In the genomic region with DNA sequence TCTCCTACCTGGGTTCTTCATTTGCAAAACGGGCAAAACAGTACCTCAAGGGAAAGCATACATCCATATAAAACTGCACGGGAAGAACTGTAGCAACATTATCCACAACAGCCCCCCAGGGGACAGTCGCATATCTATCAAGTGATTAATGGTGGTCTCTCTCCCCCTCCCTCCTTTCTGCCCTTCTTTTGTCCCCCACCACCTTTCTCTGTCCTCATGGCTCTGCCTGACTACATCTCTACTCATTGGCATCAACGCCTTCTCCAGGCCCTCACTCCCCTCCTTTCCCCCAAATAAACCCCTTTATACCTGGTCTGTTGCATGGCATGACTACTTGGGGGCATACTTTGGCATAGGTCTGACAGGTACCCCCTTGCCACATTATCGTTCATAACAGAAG, we compare ENCODE assay signal across 26 mouse cellular contexts.
"Had no signal": no experiment of that assay in that cellular context is flagged by ENCODE, and none has a peak within 500 bp of the region (broad histone marks: within the 10 kb centered on the region; RNA-seq: fewer than 3 reads in every experiment).

No protein-coding gene starts in this region.

- H3K4me1 ChIP-seq: embryonic facial prominence, embryonic 13.5 days; forebrain, embryonic 13.5 days; forebrain, embryonic 15.5 days had no signal

- H3K27me3 ChIP-seq: embryonic facial prominence, embryonic 12.5 days; embryonic facial prominence, embryonic 13.5 days; embryonic facial prominence, embryonic 15.5 days; forebrain, embryonic 12.5 days; forebrain, embryonic 13.5 days; forebrain, embryonic 15.5 days had no signal

- H3K4me3 ChIP-seq: embryonic facial prominence, embryonic 10.5 days; embryonic facial prominence, embryonic 12.5 days; embryonic facial prominence, embryonic 13.5 days; embryonic facial prominence, embryonic 15.5 days; erythroblast, embryonic 14.5 days; forebrain, embryonic 10.5 days; forebrain, embryonic 12.5 days; forebrain, embryonic 13.5 days; forebrain, embryonic 15.5 days; gastrocnemius, adult 2 months; heart, adult 2 months had no signal

- H3K9me3 ChIP-seq: embryonic facial prominence, embryonic 12.5 days; embryonic facial prominence, embryonic 13.5 days; embryonic facial prominence, embryonic 15.5 days; forebrain, embryonic 12.5 days; forebrain, embryonic 13.5 days had no signal

- H3K36me3 ChIP-seq: embryonic facial prominence, embryonic 10.5 days; embryonic facial prominence, embryonic 12.5 days; embryonic facial prominence, embryonic 13.5 days; embryonic facial prominence, embryonic 15.5 days; forebrain, embryonic 10.5 days; forebrain, embryonic 12.5 days; forebrain, embryonic 15.5 days had no signal

- DNase-seq: cerebellum, adult 2 months; cerebellum, adult 8-10 months; cerebellum, adult 9-10 months; cerebellum, adult 9-11 months; cerebellum, postnatal 10 days; cerebellum, postnatal 14 days; cerebellum, postnatal 25 days; cerebellum, postnatal 36 days; embryo, embryonic 11 days; forebrain, postnatal 0 days; gastrocnemius, postnatal 10 days; gastrocnemius, postnatal 14 days; gastrocnemius, postnatal 25 days; gastrocnemius, postnatal 36 days; heart, adult 18-20 months; heart, adult 2 months had no signal

- H3K27ac ChIP-seq: embryonic facial prominence, embryonic 12.5 days; embryonic facial prominence, embryonic 13.5 days; embryonic facial prominence, embryonic 15.5 days; forebrain, embryonic 10.5 days; forebrain, embryonic 12.5 days; forebrain, embryonic 13.5 days; forebrain, embryonic 15.5 days; gastrocnemius, adult 2 months; heart, adult 2 months had no signal
